Mouse (Mus musculus): ENCODE measurements at regions not wholly inside any gene's neighbourhood (a gene's known extent, or its start where the extent isn't known, plus 50 kb on each side); places are given as distances from the start of the nearest gene placed in this dataset.

DNA sequence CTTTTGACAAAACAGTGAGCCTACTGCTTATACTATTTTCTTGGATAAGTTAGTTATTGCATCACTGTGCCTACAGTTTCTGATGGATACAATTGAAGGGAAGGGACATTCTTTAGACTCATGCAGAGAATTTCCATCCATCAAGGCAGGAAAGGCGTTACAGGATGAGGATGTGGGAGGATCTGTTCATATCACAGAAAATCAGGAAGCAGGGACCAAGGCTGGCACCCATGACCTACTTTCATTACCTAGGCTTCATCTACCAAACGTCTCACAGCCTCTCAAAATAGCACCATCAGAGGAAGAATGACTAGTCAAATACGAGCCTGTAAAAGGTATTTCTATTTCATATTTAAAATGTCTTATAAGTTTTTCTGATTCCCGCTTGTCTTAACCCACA, 56.4 kb downstream of the Fam181b start:
- intact Hi-C loops (cut with DNase I) = no loop called here
- no peak for DNase-seq (ENCODE audit: low spot score in 2 of 2)

GRCm38 (mm10) chr7:93147379-93147778, 67.7 kb downstream of the Fam181b start:
- no peak for DNase-seq (ENCODE audit: low spot score in 2 of 2)
- intact Hi-C loops (cut with DNase I) = no loop called here

- intact Hi-C loops (cut with DNase I) = no loop called here
- DNase-seq (ENCODE audit: low spot score in 2 of 2) = no peak
Observed at GRCm38 (mm10) chr7:93151321-93151720, 71.7 kb downstream of the Fam181b start.

DNA sequence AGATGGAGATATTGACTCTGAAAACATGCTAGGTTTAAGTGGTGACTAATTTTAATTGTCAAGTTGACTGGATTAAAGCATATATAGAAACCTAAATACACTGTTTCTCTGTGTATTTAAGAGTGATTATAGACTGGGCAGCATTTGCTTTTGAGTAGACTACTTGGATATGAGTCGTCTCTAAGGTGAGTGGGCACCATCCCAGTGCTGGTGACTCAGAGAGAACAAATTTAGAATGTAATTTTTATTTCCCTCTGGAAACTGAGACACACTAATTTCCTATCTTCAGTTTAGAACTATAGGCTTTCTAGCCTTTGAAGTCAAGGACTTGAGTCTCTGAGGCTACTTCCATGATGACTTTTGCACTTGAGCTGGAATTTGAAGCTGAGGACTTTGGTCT, 117.4 kb downstream of the Fam181b start:
- intact Hi-C loops (cut with DNase I) = no loop called here
- DNase-seq (ENCODE audit: low spot score in 2 of 2) = peak in 1 of 2 experiments; percentile 5

All from left cerebral cortex, postnatal 36 days (tissue).